Mouse (Mus musculus) megakaryocyte, embryonic 14.5 days (primary cell): ENCODE measurements around the gene Atp5mpl. TPM values are rescaled to one million over a fixed set of nuclear protein-coding genes. Genes with fewer than 3 reads are reported as not detected.

Source experiments
- H3K27me3 ChIP-seq: replicated peaks from 2 replicates; pipeline ENCODE3; 2012; ENCODE audit warnings: inconsistent platforms
- H3K36me3 ChIP-seq: replicated peaks from 2 replicates; pipeline ENCODE3; 2012; ENCODE audit warnings: low read length, inconsistent platforms, mixed read lengths
- H3K4me1 ChIP-seq: 2 replicates; pipeline ENCODE4 v1.6.1; 2012; ENCODE audit warnings: inconsistent platforms
- H3K4me3 ChIP-seq: replicated peaks from 2 replicates; pipeline ENCODE3; 2012; ENCODE audit warnings: moderate library complexity, mild to moderate bottlenecking, inconsistent platforms
- H3K9me3 ChIP-seq: 2 replicates; pipeline ENCODE4 v1.6.1; 2012; ENCODE audit warnings: inconsistent platforms
- FLI1 ChIP-seq: IDR thresholded peaks from 2 replicates; pipeline ENCODE4 v1.6.1; 2012; ENCODE audit warnings: low read length, inconsistent platforms, mixed read lengths
- GATA1 ChIP-seq: IDR thresholded peaks from 3 replicates; pipeline ENCODE4 v1.6.1; 2012; ENCODE audit warnings: mixed read lengths, low read length, inconsistent platforms, borderline replicate concordance
- polyA plus RNA-seq: library from polyadenylated mRNA; stranded (reverse); fragments of >175 nt; gene quantifications from 2 replicates; pipeline ENCODE4 v1.2.3, GENCODE M21; 2012; ENCODE audit warnings: low replicate concordance; ENCODE audit not compliant: insufficient read depth

Gene Atp5mpl
- polyA plus RNA-seq, 1 experiment = 15.5 TPM

DNA sequence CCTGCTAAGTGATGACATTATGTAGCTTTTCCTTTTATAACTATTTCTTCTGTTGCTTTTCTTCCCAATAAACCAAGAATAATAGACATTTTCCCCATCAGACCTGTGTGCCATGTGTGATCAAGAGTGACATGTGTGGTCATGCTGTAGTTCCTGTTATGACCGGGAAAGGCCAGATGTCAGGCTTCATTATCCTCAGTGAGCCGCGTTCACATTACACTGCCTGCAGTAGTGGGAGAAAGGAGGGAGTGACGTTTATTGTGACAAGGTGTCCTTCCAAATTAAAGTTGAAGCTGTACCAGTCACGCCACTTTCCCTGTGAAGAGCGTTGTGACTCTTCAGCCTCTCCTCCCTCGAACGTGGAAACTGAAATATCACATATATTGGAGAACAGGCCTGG, 15.1 kb upstream of the Atp5mpl start:
- Histone ChIP-seq H3K4me3 (no peak overlapping the region), H3K4me1 (peaks cover 26% of the 10 kb centered on the region), H3K9me3 (no peaks in the 10 kb centered on the region), H3K36me3 (no peaks in the 10 kb centered on the region), H3K27me3 (peaks cover 35% of the 10 kb centered on the region)
- TF ChIP-seq FLI1 (no peak), GATA1 (no peak)

DNA sequence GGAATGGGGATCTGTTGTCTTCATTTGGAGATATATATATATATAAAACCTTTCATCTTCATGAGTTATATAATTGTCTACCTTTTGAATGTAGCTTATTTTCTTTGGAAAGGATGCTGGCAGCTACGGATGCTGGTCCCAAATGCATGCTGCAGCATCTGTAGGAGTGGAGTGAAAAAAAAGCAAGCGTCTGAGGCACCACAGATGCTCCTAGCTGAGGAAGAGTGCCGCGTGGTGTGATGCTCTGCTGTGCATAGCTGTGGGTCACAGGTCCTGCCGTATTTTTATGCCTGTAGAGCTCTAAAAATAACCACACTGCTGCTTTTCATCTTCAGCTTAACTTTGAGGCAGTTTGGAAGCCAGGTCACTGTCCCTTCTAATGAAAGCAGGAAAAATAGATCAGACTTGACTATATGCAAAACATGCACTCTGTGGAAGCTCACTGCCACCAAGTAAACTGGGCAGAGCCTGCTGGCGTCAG, 14.2 kb upstream of the Atp5mpl start, which contains the start of gene Rd3l:
TSS of gene Rd3l (minus strand) at position 431 of the 481 bp plus-strand sequence.
- Histone ChIP-seq H3K36me3 (no peaks in the 10 kb centered on the region), H3K9me3 (no peaks in the 10 kb centered on the region), H3K27me3 (peaks cover 36% of the 10 kb centered on the region), H3K4me1 (peaks cover 26% of the 10 kb centered on the region), H3K4me3 (no peak within 1 kb of the TSS)
- TF ChIP-seq GATA1 = no peak
- TF ChIP-seq FLI1 = no peak

DNA sequence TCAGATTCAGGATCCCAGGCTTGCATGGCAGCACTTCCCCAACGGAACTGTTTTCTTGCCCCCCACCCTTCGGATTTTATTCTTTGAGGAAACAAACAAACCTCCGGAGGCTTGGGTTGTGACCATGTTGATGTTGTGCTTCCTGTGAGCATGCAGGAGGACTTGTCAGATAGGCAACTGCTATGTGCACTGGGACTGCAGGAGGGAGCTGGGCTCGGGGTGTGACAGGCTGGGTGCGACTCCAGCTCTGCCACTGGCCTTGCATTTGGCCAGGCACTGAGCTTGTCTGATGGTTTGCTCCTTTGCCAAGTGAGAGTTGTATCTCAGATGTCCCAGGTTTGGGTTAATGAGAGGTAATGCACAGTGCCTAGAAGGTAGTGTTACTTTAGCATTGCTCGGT, 11.5 kb upstream of the Atp5mpl start:
- Histone ChIP-seq H3K27me3 (peaks cover 36% of the 10 kb centered on the region), H3K9me3 (peaks cover under 1% of the 10 kb centered on the region; the same call in 1 of the 2 replicates), H3K4me3 (peak overlapping the region; percentile 59), H3K36me3 (no peaks in the 10 kb centered on the region), H3K4me1 (peaks cover 31% of the 10 kb centered on the region)
- no peak for TF ChIP-seq FLI1
- TF ChIP-seq GATA1 = no peak

DNA sequence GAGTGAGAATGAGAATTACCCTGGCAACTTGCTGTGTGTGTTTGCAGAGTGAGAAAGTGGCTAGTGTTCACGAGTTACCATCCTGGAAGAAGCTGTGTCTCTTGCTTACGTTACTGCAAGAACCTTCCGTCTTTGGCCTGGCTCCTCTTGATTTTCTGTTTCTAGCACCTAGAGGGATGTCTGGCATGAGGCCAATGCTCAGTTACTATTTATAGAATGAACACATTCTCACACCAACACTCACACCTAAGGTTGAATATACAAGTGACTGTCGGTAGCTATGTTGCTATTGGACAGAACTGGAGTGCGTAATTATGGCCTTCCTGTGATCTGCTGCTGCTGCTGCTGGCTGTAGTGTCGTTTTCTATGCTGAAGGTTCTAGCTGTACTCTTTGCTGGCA, 10.4 kb upstream of the Atp5mpl start:
- H3K36me3 ChIP-seq = no peaks in the 10 kb centered on the region
- H3K4me1 ChIP-seq = peaks cover 22% of the 10 kb centered on the region
- peaks cover 4% of the 10 kb centered on the region; the same call in 1 of the 2 replicates for H3K9me3 ChIP-seq
- TF ChIP-seq GATA1 (no peak), FLI1 (no peak)
- H3K4me3 ChIP-seq = no peak overlapping the region
- H3K27me3 ChIP-seq = peaks cover 36% of the 10 kb centered on the region

DNA sequence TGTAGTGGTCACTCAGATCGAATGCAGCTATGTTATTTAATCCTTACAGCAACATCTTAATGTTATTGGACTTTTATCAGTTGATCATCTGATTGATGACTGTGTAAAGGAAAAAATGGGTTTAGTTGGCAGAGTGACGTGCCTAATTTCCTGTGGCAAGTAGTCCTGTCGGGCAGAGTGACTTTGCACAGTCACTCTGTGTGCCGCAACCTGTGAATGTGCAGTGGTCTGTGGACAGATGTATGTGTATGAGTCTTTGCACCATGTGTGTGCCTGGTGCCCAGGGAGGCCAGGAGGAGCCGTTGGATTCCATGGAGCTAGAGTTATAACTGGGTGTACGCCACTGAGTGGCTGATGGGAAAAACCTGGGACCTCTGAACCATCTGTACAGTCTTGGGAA, 7.8 kb upstream of the Atp5mpl start:
- H3K9me3 ChIP-seq = peaks cover 7% of the 10 kb centered on the region; the same call in 1 of the 2 replicates
- no peak for TF ChIP-seq GATA1
- TF ChIP-seq FLI1 = no peak
- peaks cover 18% of the 10 kb centered on the region for H3K4me1 ChIP-seq
- no peak overlapping the region for H3K4me3 ChIP-seq
- peaks cover 32% of the 10 kb centered on the region for H3K27me3 ChIP-seq
- H3K36me3 ChIP-seq = no peaks in the 10 kb centered on the region

DNA sequence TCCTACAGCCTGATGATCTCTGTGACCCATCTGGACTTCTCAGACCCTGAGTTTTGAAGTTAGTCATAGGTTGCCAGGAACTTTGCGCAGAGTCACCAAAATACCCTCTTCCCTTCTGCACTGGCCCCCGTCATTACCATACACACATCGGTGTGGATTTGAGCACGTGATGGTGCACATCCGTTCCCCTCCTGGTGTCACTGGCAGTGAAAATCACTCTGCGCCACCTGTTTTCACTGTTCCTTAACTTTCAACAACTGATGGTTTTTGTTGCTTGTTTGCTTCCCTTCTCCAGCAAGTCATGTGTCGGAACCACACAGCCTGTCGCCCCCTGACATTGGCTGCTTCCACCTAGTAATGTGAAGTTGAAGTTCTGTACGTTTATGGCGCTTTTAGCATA, 5.7 kb upstream of the Atp5mpl start:
- Histone ChIP-seq H3K4me3 (no peak overlapping the region), H3K4me1 (peaks cover 12% of the 10 kb centered on the region), H3K9me3 (peaks cover 7% of the 10 kb centered on the region; the same call in 1 of the 2 replicates), H3K36me3 (no peaks in the 10 kb centered on the region), H3K27me3 (peaks cover 23% of the 10 kb centered on the region)
- TF ChIP-seq FLI1 = no peak
- TF ChIP-seq GATA1 = no peak

DNA sequence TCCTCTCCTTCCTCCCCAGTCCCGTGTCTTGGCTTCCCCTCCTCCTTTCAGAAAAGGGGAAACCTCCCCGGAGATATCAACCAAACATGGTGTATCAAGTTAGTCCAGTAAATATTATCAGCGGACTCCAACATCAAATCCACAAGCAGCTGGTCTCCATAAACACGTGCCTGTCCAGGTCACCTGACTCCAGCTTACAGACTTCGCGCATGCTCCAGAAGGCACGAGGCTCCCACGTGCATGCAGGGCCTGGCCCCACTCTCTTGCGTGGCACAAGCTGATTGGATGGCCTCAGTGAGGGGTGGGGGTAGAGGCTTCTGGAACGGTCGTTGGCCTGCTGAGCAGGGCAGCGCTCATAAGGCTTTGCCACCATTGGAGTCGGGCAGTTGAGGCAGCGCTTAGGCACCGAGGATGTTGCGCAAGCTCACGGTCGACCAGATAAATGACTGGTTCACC, 4.5 kb upstream of the Atp5mpl start, which contains the start of gene Tdrd9:
TSS of gene Tdrd9 (plus strand) at position 329 of the 456 bp plus-strand sequence.
- TF ChIP-seq GATA1 (no peak), FLI1 (no peak)
- no peak within 1 kb of the TSS for H3K4me3 ChIP-seq
- no peaks in the 10 kb centered on the region for H3K36me3 ChIP-seq
- H3K27me3 ChIP-seq = peaks cover 15% of the 10 kb centered on the region
- H3K9me3 ChIP-seq = peaks cover 7% of the 10 kb centered on the region; the same call in 1 of the 2 replicates
- H3K4me1 ChIP-seq = peaks cover 18% of the 10 kb centered on the region

DNA sequence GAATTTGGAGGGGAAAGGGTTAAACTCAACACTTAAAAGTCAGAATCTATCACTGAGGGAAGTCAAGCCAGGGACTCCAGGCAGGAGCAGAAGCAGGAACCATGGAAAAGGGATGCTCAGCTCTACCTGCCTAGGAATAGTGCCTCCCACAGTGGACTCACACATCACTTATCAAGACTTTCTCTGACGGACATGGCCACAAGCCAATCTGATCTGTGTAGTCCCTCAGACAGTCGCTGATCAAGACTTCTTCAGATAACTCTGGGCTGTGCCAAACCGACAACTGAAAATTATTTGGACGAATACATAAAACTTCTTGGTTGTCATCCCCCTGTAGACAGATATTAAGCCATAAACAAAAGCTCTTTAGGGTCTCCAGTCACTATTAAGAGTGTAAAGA, 3.3 kb upstream of the Atp5mpl start:
- Histone ChIP-seq H3K4me1 (peaks cover 30% of the 10 kb centered on the region), H3K27me3 (peaks cover 8% of the 10 kb centered on the region), H3K36me3 (no peaks in the 10 kb centered on the region), H3K4me3 (no peak overlapping the region), H3K9me3 (peaks cover 7% of the 10 kb centered on the region; the same call in 1 of the 2 replicates)
- TF ChIP-seq GATA1 (no peak), FLI1 (no peak)

DNA sequence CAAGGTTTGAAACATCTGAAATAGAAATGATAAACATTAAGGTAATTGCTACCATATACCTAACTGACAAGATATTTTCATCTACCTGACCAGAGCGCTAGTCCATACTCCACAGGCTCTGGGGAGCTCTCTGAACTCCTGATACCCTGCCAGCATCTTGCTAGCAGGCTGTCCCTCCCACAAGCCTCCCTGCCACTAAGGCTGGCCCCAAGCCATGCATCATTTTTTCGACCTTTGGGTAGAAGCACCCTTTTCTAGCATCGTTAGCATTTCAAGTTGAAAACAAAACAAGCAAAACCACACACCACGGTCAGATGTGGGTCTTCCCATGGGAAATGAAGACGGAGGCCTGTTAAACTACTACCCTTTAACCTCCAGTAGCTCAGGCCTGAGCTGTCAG, 3.4 kb downstream of the Atp5mpl start:
- no peak for TF ChIP-seq FLI1
- peaks cover 61% of the 10 kb centered on the region for H3K36me3 ChIP-seq
- H3K4me1 ChIP-seq = peaks cover 52% of the 10 kb centered on the region
- no peaks in the 10 kb centered on the region for H3K9me3 ChIP-seq
- no peak overlapping the region for H3K4me3 ChIP-seq
- no peaks in the 10 kb centered on the region for H3K27me3 ChIP-seq

DNA sequence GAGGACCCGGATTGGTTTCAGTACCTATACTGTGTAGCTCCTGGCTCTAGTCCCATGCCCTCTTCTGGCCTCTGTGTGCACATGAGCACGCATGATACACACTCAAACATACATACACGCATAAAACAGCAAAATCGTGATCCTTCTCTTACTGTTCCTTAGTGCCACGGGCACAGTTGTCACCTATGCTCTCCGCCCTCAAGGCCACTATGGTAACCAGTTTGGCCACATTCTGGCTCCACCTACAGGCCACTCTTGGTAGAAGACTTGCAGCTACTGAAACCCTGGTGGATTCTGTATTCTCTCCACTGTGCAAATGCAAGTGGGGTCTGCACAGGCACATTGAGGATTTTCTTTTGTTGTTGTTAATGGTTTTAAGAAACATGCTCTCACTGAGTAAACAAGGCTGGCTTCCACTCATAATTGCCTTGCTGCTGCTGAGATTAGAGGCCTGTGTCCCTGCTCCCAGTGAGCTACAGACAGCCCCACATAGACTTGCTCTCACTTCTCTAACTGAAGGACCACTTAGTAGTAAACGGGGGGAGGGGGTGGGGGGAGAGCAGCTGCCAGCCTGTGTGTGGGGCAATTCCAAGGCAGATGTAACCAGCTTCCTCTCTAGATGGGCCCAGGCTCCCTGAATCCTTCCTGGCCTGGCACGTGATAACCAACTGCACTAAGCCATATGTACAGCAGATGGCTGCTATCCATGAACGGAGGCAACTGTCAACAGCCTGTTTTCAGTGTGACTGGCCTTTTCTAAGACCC, 8.5 kb downstream of the Atp5mpl start:
- TF ChIP-seq FLI1 = no peak
- no peak for TF ChIP-seq GATA1
- H3K36me3 ChIP-seq = peaks cover 45% of the 10 kb centered on the region

DNA sequence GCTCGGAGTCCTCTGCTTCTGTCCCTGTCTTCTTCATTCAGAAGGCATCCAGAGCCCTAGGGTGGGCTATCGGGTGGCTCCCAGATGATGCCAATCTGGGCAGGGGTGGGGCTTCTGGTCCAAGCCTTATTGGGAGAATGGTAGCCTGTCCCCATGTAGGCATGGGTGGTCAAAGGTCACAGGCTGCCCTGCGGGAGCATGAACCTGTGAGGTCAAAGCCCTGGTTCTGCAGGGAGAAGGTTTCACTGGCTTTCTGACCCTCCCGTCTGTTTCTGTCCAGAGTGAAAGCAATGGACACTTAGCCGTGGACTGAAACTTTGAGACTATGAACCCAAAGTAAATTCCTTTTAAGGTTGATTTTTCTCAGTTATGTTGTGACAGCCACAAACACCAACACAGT, 10.6 kb downstream of the Atp5mpl start:
- Histone ChIP-seq H3K9me3 (no peaks in the 10 kb centered on the region), H3K4me1 (peaks cover 38% of the 10 kb centered on the region), H3K4me3 (no peak overlapping the region), H3K27me3 (peaks cover 2% of the 10 kb centered on the region), H3K36me3 (peaks cover 26% of the 10 kb centered on the region)
- TF ChIP-seq GATA1 (no peak), FLI1 (no peak)

More for the DNA sequence above, 8.5 kb downstream of the Atp5mpl start:
- peaks cover 2% of the 10 kb centered on the region for H3K27me3 ChIP-seq
- H3K9me3 ChIP-seq = no peaks in the 10 kb centered on the region
- peaks cover 31% of the 10 kb centered on the region for H3K4me1 ChIP-seq
- H3K4me3 ChIP-seq = peak overlapping the region; percentile 82
